Mouse (Mus musculus): ENCODE measurements around the gene Phactr4. TPM values are rescaled to one million over a fixed set of nuclear protein-coding genes. Genes with fewer than 3 reads are reported as not detected.

Phactr4 gene
- polyA plus RNA-seq, 1 experiment, result 11.3 TPM

DNA sequence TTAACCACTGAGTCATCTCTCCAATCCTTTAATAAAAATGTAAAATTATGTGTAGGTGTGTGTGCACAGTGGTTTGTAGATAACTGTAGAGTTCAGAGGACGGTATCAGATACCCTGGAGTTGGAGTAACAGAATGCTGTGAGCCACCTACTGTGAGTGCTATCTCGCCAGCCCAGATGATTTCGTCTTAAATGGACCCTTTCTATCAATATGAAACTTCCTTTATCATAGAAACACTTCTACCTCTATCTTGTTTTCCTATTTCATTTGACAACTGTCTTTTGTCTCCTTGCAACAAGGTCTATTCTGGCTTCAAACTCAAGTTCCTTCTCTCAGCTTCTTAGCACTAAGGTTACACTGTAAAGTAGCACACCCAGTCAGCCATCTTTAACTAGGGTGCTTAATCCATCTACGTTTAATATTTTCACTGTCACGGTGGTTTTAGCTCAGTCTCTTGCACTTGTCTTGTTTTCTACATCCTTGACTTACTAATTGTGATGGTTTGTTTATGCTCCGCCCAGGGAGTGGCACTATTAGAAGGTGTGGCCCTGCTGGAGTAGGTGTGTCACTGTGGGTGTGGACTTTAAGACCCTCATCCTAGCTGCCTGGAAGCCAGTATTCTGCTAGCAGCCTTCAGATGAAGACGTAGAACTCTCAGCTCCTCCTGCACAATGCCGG lies 31.1 kb downstream of the Phactr4 start:
- Histone ChIP-seq H3K27me3 (ENCODE audit: control insufficient read depth, insufficient read depth, low read length) (no peaks in the 10 kb centered on the region), H3K4me3 (ENCODE audit: control insufficient read depth, insufficient read depth, low read length) (no peak overlapping the region), H3K27ac (ENCODE audit: control insufficient read depth, insufficient read depth, low read length) (no peak overlapping the region), H3K36me3 (ENCODE audit: control insufficient read depth, insufficient read depth, low read length) (no peaks in the 10 kb centered on the region; the same call in 1 of the 2 replicates), H3K4me1 (replicated peaks; ENCODE audit: control insufficient read depth, insufficient read depth, low read length) (0 out of 2 replicates have a peak, but pooled peaks cover 2% of the 10 kb centered on the region)
- TF ChIP-seq CTCF (IDR thresholded peaks at IDR 0.05; ENCODE audit: borderline replicate concordance, control insufficient read depth, extremely low read depth, insufficient read depth, low read length, poor library complexity) (no peak), POLR2A (IDR thresholded peaks at IDR 0.05; ENCODE audit: control insufficient read depth, extremely low read depth, insufficient read depth, low read length, poor library complexity) (no peak)
- WGBS, result 98% methylated on average over 8 of the region's 8 CpGs
- DNase-seq, result no peak

DNA sequence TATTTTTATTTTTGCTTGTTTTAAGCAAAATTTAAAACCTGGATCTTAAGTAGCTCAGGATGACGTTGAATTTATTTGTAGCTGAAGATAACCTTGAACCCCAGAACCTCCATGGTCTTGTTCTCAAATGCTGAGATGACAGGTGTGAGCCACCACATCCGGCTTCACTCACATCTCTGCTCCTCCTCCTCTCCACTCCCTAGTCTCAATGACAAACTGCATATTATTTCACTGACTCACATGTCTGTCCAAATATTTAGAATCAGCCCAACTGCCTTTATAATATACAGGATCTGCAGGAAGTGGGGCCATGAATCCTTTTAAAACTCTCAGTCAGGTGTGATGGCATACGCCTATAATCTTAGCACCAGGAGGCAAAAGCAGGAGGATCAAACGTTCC lies 33.0 kb downstream of the Phactr4 start:
- Histone ChIP-seq H3K27ac (ENCODE audit: control insufficient read depth, insufficient read depth, low read length) (peak overlapping the region; percentile 58; the same call in 1 of the 2 replicates), H3K27me3 (ENCODE audit: control insufficient read depth, insufficient read depth, low read length) (no peaks in the 10 kb centered on the region), H3K4me3 (ENCODE audit: control insufficient read depth, insufficient read depth, low read length) (no peak overlapping the region), H3K4me1 (replicated peaks; ENCODE audit: control insufficient read depth, insufficient read depth, low read length) (0 out of 2 replicates have a peak, but pooled peaks cover 2% of the 10 kb centered on the region), H3K36me3 (ENCODE audit: control insufficient read depth, insufficient read depth, low read length) (peaks cover 6% of the 10 kb centered on the region; the same call in 1 of the 2 replicates)
- TF ChIP-seq CTCF (IDR thresholded peaks at IDR 0.05; ENCODE audit: borderline replicate concordance, control insufficient read depth, extremely low read depth, insufficient read depth, low read length, poor library complexity), result no peak
- no peak for TF ChIP-seq POLR2A (IDR thresholded peaks at IDR 0.05; ENCODE audit: control insufficient read depth, extremely low read depth, insufficient read depth, low read length, poor library complexity)
- WGBS, result 87% methylated on average over 4 of the region's 4 CpGs
- no peak for DNase-seq

GRCm38 (mm10) chr4:132387617-132388016 lies 34.7 kb downstream of the Phactr4 start:
- 93% methylated on average over 5 of the region's 5 CpGs for WGBS
- no peak for DNase-seq
- Histone ChIP-seq H3K4me3 (ENCODE audit: control insufficient read depth, insufficient read depth, low read length) (no peak overlapping the region), H3K4me1 (replicated peaks; ENCODE audit: control insufficient read depth, insufficient read depth, low read length) (0 out of 2 replicates have a peak, but pooled peaks cover 2% of the 10 kb centered on the region), H3K27me3 (ENCODE audit: control insufficient read depth, insufficient read depth, low read length) (no peaks in the 10 kb centered on the region), H3K36me3 (ENCODE audit: control insufficient read depth, insufficient read depth, low read length) (peaks cover 6% of the 10 kb centered on the region; the same call in 1 of the 2 replicates), H3K27ac (ENCODE audit: control insufficient read depth, insufficient read depth, low read length) (no peak overlapping the region)
- TF ChIP-seq POLR2A (IDR thresholded peaks at IDR 0.05; ENCODE audit: control insufficient read depth, extremely low read depth, insufficient read depth, low read length, poor library complexity), result no peak
- no peak for TF ChIP-seq CTCF (IDR thresholded peaks at IDR 0.05; ENCODE audit: borderline replicate concordance, control insufficient read depth, extremely low read depth, insufficient read depth, low read length, poor library complexity)

- Histone ChIP-seq H3K27me3 (ENCODE audit: control insufficient read depth, insufficient read depth, low read length) (no peaks in the 10 kb centered on the region), H3K4me1 (replicated peaks; ENCODE audit: control insufficient read depth, insufficient read depth, low read length) (0 out of 2 replicates have a peak, but pooled peaks cover 2% of the 10 kb centered on the region), H3K4me3 (ENCODE audit: control insufficient read depth, insufficient read depth, low read length) (no peak overlapping the region), H3K27ac (ENCODE audit: control insufficient read depth, insufficient read depth, low read length) (no peak overlapping the region), H3K36me3 (ENCODE audit: control insufficient read depth, insufficient read depth, low read length) (peaks cover 6% of the 10 kb centered on the region; the same call in 1 of the 2 replicates)
- WGBS, result 92% methylated on average over 7 of the region's 7 CpGs
- DNase-seq, result no peak
- TF ChIP-seq CTCF (IDR thresholded peaks at IDR 0.05; ENCODE audit: borderline replicate concordance, control insufficient read depth, extremely low read depth, insufficient read depth, low read length, poor library complexity) (no peak), POLR2A (IDR thresholded peaks at IDR 0.05; ENCODE audit: control insufficient read depth, extremely low read depth, insufficient read depth, low read length, poor library complexity) (no peak)
Measured at GRCm38 (mm10) chr4:132386846-132387245, 35.4 kb downstream of the Phactr4 start.

DNA sequence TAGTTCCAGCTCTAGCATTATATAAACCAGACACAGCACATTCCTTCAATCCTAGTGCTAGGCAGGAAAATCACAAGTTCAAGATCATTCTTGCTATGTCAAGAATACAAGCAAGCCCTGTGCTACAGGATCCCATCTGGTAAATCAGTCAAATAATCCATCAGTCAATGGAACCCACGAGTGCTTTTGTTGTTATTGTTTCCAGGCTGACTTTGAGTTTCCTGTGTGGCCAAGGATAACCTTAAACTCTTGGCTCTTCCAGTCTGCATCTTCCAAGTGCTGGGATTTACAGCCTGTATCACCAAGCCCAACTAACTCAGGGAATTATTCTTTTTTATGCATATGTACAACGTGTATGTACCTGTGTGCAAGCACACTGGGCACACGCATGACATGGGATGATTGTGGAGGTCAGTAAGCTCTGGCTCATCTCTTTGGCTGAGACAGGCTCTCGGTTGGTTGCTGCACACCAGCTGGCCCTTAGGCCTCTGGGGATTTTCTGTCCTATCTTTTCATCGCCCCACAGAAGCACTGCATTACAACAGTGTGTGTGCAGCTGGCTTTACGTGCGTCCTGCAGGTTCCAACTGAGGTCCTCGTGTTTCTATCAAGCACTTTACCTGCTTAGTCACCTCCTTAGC lies 36.4 kb downstream of the Phactr4 start:
- TF ChIP-seq POLR2A (IDR thresholded peaks at IDR 0.05; ENCODE audit: control insufficient read depth, extremely low read depth, insufficient read depth, low read length, poor library complexity) (no peak), CTCF (IDR thresholded peaks at IDR 0.05; ENCODE audit: borderline replicate concordance, control insufficient read depth, extremely low read depth, insufficient read depth, low read length, poor library complexity) (no peak)
- DNase-seq, result no peak
- Histone ChIP-seq H3K4me1 (replicated peaks; ENCODE audit: control insufficient read depth, insufficient read depth, low read length) (0 out of 2 replicates have a peak, but pooled peaks cover 2% of the 10 kb centered on the region), H3K27me3 (ENCODE audit: control insufficient read depth, insufficient read depth, low read length) (no peaks in the 10 kb centered on the region), H3K4me3 (ENCODE audit: control insufficient read depth, insufficient read depth, low read length) (no peak overlapping the region), H3K36me3 (ENCODE audit: control insufficient read depth, insufficient read depth, low read length) (peaks cover 6% of the 10 kb centered on the region; the same call in 1 of the 2 replicates), H3K27ac (ENCODE audit: control insufficient read depth, insufficient read depth, low read length) (no peak overlapping the region)
- 90% methylated on average over 8 of the region's 8 CpGs for WGBS

- DNase-seq, result no peak
- Histone ChIP-seq H3K4me3 (ENCODE audit: control insufficient read depth, insufficient read depth, low read length) (no peak overlapping the region), H3K36me3 (ENCODE audit: control insufficient read depth, insufficient read depth, low read length) (peaks cover 6% of the 10 kb centered on the region; the same call in 1 of the 2 replicates), H3K27me3 (ENCODE audit: control insufficient read depth, insufficient read depth, low read length) (no peaks in the 10 kb centered on the region), H3K27ac (ENCODE audit: control insufficient read depth, insufficient read depth, low read length) (no peak overlapping the region), H3K4me1 (replicated peaks; ENCODE audit: control insufficient read depth, insufficient read depth, low read length) (no peaks in the 10 kb centered on the region)
- 96% methylated on average over 3 of the region's 3 CpGs for WGBS
- TF ChIP-seq CTCF (IDR thresholded peaks at IDR 0.05; ENCODE audit: borderline replicate concordance, control insufficient read depth, extremely low read depth, insufficient read depth, low read length, poor library complexity), result no peak
- TF ChIP-seq POLR2A (IDR thresholded peaks at IDR 0.05; ENCODE audit: control insufficient read depth, extremely low read depth, insufficient read depth, low read length, poor library complexity), result no peak
Measured at GRCm38 (mm10) chr4:132383455-132383854, 38.8 kb downstream of the Phactr4 start.

All from thymus, adult 2 months (tissue).